Mouse (Mus musculus) CH12.LX (cell line): ENCODE data around the gene Galnt6.

ENCODE experiments used
- CTCF ChIP-seq, 2 experiments: IDR thresholded peaks in 1 of 2; conservative IDR thresholded peaks in 1 of 2; 2 replicates each; pipeline ENCODE4 v1.5.1; 2011 to 2012; ENCODE audit warnings: low read depth in 2 of 2, low read length in 2 of 2, improper control_type of control experiment in 1 of 2, inconsistent platforms in 1 of 2, mild to moderate bottlenecking in 1 of 2, moderate library complexity in 1 of 2
- NELFE ChIP-seq: IDR thresholded peaks from 2 replicates; pipeline ENCODE4 v1.6.1; 2011; ENCODE audit warnings: low read depth, low read length, improper control_type of control experiment
- POLR2A ChIP-seq: IDR thresholded peaks from 2 replicates; pipeline ENCODE4 v1.6.1; 2011; ENCODE audit warnings: low read depth, mild to moderate bottlenecking, improper control_type of control experiment, low read length
- POLR2AphosphoS2 ChIP-seq: IDR thresholded peaks from 2 replicates; pipeline ENCODE4 v1.6.1; 2011; ENCODE audit warnings: low read depth, low read length, improper control_type of control experiment
- SMC3 ChIP-seq: IDR thresholded peaks from 2 replicates; pipeline ENCODE4 v1.6.1; 2011; ENCODE audit warnings: low read depth, low read length, improper control_type of control experiment
- ZC3H11A ChIP-seq: IDR thresholded peaks from 2 replicates; pipeline ENCODE4 v1.6.1; 2012; ENCODE audit warnings: low read depth, mild to moderate bottlenecking, inconsistent platforms, low read length, improper control_type of control experiment

DNA sequence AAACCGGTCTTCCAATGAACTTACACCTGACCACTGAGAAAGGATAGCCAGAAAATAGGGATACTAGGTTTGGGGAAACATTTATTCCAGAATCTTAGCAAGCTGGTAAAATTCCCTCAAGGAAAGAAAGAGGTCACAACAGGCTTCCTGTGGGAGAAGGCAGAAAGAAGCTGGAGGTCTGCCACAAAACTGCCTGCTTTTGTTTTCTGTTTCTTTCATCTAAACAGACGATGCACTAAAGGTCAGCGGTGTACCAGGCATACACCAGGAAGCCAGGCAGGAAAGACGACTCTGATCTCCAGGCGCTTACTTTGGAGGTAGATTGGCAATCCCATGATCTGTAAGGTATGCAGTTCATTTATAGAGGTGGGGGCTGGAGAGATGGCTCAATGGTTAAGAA is 58.3 kb downstream of the Galnt6 start:
- no peak for TF ChIP-seq CTCF (conservative IDR thresholded peaks at IDR 0.05 in 1 of 2, IDR thresholded peaks at IDR 0.05 in 1 of 2; ENCODE audit: low read depth in 2 of 2, low read length in 2 of 2)
- no peak for TF ChIP-seq NELFE
- no peak for TF ChIP-seq ZC3H11A
- TF ChIP-seq POLR2AphosphoS2, result no peak
- no peak for TF ChIP-seq POLR2A
- TF ChIP-seq SMC3, result no peak
